Mouse (Mus musculus): ENCODE data around the gene Mthfd1l.

Gene Mthfd1l

DNA sequence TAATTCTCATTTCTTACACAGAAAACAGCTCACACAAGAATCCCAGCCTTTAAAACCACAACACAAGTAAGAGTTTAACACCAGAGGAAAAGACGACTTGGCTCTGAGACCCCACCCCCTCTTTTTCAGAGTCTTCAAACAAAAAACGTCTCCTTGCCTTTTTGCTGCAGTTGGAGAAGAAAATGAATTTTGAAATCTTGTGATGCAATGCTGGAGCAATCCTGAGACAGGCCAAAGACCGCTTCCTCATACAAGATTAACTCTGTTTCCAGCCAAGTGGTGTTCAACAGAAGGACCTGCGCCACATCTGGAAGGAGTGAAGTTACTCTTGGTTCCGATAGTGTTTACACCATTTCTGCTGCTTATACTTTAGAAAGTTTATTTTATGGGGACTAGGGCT is 182.6 kb downstream of the Mthfd1l start:
- H3K4me3 ChIP-seq (replicated peaks; ENCODE audit: low read length): no peak overlapping the region
- H3K36me3 ChIP-seq (ENCODE audit: insufficient read depth, low read length): peaks cover 59% of the 10 kb centered on the region
- H3K9me3 ChIP-seq (ENCODE audit: low read length): no peaks in the 10 kb centered on the region
- H3K4me1 ChIP-seq (replicated peaks; ENCODE audit: low read depth, low read length): peaks cover 13% of the 10 kb centered on the region
- TF ChIP-seq NANOG (IDR thresholded peaks at IDR 0.05; ENCODE audit: borderline replicate concordance, low read length): no peak
- TF ChIP-seq CTCF (conservative IDR thresholded peaks at IDR 0.05; ENCODE audit: low read length): no peak
- TF ChIP-seq POU5F1 (IDR thresholded peaks at IDR 0.05; ENCODE audit: borderline replicate concordance, low read length): no peak
- no peaks in the 10 kb centered on the region for H3K27me3 ChIP-seq (ENCODE audit: insufficient read depth, low read length)

- Histone ChIP-seq H3K4me3 (replicated peaks; ENCODE audit: low read length) (no peak overlapping the region), H3K36me3 (ENCODE audit: insufficient read depth, low read length) (peaks cover 31% of the 10 kb centered on the region)
- no peak for TF ChIP-seq NANOG (IDR thresholded peaks at IDR 0.05; ENCODE audit: borderline replicate concordance, low read length)
- no peak for TF ChIP-seq CTCF (conservative IDR thresholded peaks at IDR 0.05; ENCODE audit: low read length)
- no peak for TF ChIP-seq POU5F1 (IDR thresholded peaks at IDR 0.05; ENCODE audit: borderline replicate concordance, low read length)
These were observed 185.6 kb downstream of the Mthfd1l start for GRCm38 (mm10) chr10:4158533-4158932.

DNA sequence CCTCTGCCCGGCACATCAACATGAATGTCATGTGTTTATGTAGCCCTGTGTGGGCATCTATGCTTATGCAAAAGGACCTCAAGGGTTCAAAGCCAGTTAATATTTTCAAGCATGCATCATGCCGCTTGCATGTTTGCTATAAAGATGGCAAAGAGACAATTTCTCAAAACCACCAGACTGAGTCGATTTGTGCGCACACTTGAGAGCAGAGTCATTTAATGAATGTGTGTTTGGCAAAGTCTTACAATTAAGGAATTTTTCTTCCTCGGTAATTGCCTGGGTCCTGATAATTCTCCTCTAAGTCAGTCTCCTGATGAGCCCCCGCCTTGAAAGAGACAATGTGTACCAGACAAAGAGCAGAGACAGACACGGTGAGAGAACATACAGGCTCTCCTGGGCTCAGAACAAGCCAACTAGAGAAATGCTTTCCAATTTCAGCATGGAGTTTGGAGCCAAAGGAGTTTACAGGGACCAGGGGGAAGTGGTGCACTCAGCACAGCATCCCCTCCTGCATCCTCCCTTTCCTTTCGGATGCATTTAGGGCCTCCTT is 186.7 kb downstream of the Mthfd1l start:
- Histone ChIP-seq H3K27me3 (ENCODE audit: insufficient read depth, low read length) (no peaks in the 10 kb centered on the region), H3K36me3 (ENCODE audit: insufficient read depth, low read length) (peaks cover 23% of the 10 kb centered on the region), H3K4me3 (replicated peaks; ENCODE audit: low read length) (no peak overlapping the region), H3K4me1 (replicated peaks; ENCODE audit: low read depth, low read length) (peaks cover 30% of the 10 kb centered on the region), H3K9me3 (ENCODE audit: low read length) (no peaks in the 10 kb centered on the region)
- no peak for TF ChIP-seq POU5F1 (IDR thresholded peaks at IDR 0.05; ENCODE audit: borderline replicate concordance, low read length)
- TF ChIP-seq CTCF (conservative IDR thresholded peaks at IDR 0.05; ENCODE audit: low read length): no peak
- TF ChIP-seq NANOG (IDR thresholded peaks at IDR 0.05; ENCODE audit: borderline replicate concordance, low read length): no peak

More at GRCm38 (mm10) chr10:4158533-4158932, 185.6 kb downstream of the Mthfd1l start:
- Histone ChIP-seq H3K27me3 (ENCODE audit: insufficient read depth, low read length) (no peaks in the 10 kb centered on the region), H3K9me3 (ENCODE audit: low read length) (no peaks in the 10 kb centered on the region), H3K4me1 (replicated peaks; ENCODE audit: low read depth, low read length) (peaks cover 20% of the 10 kb centered on the region)

DNA sequence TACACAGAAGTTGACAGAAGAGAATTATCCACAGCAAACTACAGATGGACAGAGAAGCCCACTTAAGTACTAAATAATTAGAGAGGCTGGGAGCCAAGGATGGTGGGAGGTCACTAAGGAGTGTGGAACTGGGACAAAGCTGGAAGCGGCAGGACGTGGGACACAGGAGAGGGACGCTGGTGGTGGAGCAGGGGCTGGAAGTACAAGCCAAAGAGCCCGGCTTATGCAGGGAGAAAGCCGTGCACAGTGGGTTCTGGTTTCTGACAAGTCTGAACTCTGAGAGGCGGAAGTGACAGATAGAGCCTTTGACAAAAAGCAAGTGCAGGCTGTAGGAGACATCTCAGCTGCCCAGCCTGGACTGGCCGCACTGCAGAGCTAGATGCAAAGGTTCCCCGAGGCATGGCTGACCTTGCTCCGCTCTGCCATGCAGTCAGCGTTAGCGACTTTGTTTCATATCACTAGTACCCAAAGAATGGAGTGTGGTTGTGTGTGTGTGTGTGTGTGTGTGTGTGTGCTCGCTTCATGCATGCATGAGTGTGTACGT is 187.4 kb downstream of the Mthfd1l start:
- Histone ChIP-seq H3K4me1 (replicated peaks; ENCODE audit: low read depth, low read length) (peaks cover 37% of the 10 kb centered on the region), H3K27me3 (ENCODE audit: insufficient read depth, low read length) (no peaks in the 10 kb centered on the region), H3K9me3 (ENCODE audit: low read length) (no peaks in the 10 kb centered on the region), H3K4me3 (replicated peaks; ENCODE audit: low read length) (no peak overlapping the region), H3K36me3 (ENCODE audit: insufficient read depth, low read length) (peaks cover 22% of the 10 kb centered on the region)
- TF ChIP-seq CTCF (conservative IDR thresholded peaks at IDR 0.05; ENCODE audit: low read length) (no peak), POU5F1 (IDR thresholded peaks at IDR 0.05; ENCODE audit: borderline replicate concordance, low read length) (no peak), NANOG (IDR thresholded peaks at IDR 0.05; ENCODE audit: borderline replicate concordance, low read length) (no peak)

DNA sequence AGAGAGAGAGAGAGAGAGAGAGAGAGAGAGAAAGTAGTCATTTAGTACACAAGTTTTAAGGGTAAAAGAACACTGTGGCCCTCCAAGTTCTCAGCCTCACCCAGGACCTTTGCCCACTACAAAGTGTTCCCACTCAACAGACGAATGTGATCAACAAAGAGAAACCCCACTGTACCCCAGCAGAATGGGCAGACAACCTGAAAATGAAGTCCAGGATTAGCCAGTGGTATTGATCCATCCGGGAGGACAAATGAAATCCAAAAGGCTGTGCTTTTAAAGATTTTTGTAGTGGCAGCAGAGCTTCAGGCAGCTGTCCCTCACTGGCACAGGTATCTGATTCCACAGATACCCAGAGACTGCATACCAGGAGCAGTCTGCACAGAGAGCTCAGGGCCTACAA is 189.1 kb downstream of the Mthfd1l start:
- no peak overlapping the region for H3K4me3 ChIP-seq (replicated peaks; ENCODE audit: low read length)
- no peak for TF ChIP-seq NANOG (IDR thresholded peaks at IDR 0.05; ENCODE audit: borderline replicate concordance, low read length)
- no peak for TF ChIP-seq POU5F1 (IDR thresholded peaks at IDR 0.05; ENCODE audit: borderline replicate concordance, low read length)
- H3K27me3 ChIP-seq (ENCODE audit: insufficient read depth, low read length): no peaks in the 10 kb centered on the region
- peaks cover 51% of the 10 kb centered on the region for H3K4me1 ChIP-seq (replicated peaks; ENCODE audit: low read depth, low read length)
- H3K36me3 ChIP-seq (ENCODE audit: insufficient read depth, low read length): 0 out of 2 replicates have a peak, but pooled peaks cover 6% of the 10 kb centered on the region
- no peaks in the 10 kb centered on the region for H3K9me3 ChIP-seq (ENCODE audit: low read length)

DNA sequence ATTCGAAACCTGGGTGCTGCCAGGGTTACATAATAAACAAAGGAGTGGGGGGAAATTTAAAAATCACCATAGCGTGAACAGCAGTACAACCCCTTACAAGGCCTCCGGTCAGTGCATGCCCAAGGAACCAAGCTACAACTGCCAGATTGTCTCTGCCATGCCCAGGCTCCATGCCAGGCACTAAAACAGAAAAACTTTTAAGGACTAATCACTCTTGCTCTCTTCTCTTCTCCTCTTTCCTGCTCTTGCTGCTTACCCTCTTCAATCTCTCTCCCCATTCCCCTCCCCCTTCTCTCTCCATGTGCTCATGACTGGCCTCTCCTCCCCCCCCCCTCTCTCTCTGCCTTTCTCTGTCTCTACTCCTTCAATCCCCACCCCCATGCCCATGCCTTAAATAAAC is 190.1 kb downstream of the Mthfd1l start:
- H3K4me1 ChIP-seq (replicated peaks; ENCODE audit: low read depth, low read length): peaks cover 53% of the 10 kb centered on the region
- no peak for TF ChIP-seq NANOG (IDR thresholded peaks at IDR 0.05; ENCODE audit: borderline replicate concordance, low read length)
- TF ChIP-seq CTCF (conservative IDR thresholded peaks at IDR 0.05; ENCODE audit: low read length): no peak
- no peak for TF ChIP-seq POU5F1 (IDR thresholded peaks at IDR 0.05; ENCODE audit: borderline replicate concordance, low read length)
- no peak overlapping the region for H3K4me3 ChIP-seq (replicated peaks; ENCODE audit: low read length)
- H3K36me3 ChIP-seq (ENCODE audit: insufficient read depth, low read length): no peaks in the 10 kb centered on the region
- H3K27me3 ChIP-seq (ENCODE audit: insufficient read depth, low read length): no peaks in the 10 kb centered on the region
- H3K9me3 ChIP-seq (ENCODE audit: low read length): no peaks in the 10 kb centered on the region

- no peak overlapping the region for H3K4me3 ChIP-seq (replicated peaks; ENCODE audit: low read length)
- no peaks in the 10 kb centered on the region for H3K36me3 ChIP-seq (ENCODE audit: insufficient read depth, low read length)
- TF ChIP-seq POU5F1 (IDR thresholded peaks at IDR 0.05; ENCODE audit: borderline replicate concordance, low read length) (no peak), NANOG (IDR thresholded peaks at IDR 0.05; ENCODE audit: borderline replicate concordance, low read length) (no peak), CTCF (conservative IDR thresholded peaks at IDR 0.05; ENCODE audit: low read length) (no peak)
- no peaks in the 10 kb centered on the region for H3K27me3 ChIP-seq (ENCODE audit: insufficient read depth, low read length)
- H3K9me3 ChIP-seq (ENCODE audit: low read length): no peaks in the 10 kb centered on the region
- H3K4me1 ChIP-seq (replicated peaks; ENCODE audit: low read depth, low read length): peaks cover 53% of the 10 kb centered on the region
These were observed 191.8 kb downstream of the Mthfd1l start for GRCm38 (mm10) chr10:4164681-4165080.

GRCm38 (mm10) chr10:4168222-4168798 is 195.4 kb downstream of the Mthfd1l start:
- Histone ChIP-seq H3K27me3 (ENCODE audit: insufficient read depth, low read length) (0 out of 2 replicates have a peak, but pooled peaks cover 4% of the 10 kb centered on the region), H3K4me1 (replicated peaks; ENCODE audit: low read depth, low read length) (peaks cover 35% of the 10 kb centered on the region), H3K9me3 (ENCODE audit: low read length) (no peaks in the 10 kb centered on the region), H3K36me3 (ENCODE audit: insufficient read depth, low read length) (no peaks in the 10 kb centered on the region), H3K4me3 (replicated peaks; ENCODE audit: low read length) (no peak overlapping the region)
- TF ChIP-seq POU5F1 (IDR thresholded peaks at IDR 0.05; ENCODE audit: borderline replicate concordance, low read length) (no peak), NANOG (IDR thresholded peaks at IDR 0.05; ENCODE audit: borderline replicate concordance, low read length) (no peak), CTCF (conservative IDR thresholded peaks at IDR 0.05; ENCODE audit: low read length) (no peak)
